ENCODE assay signal across 8 mouse cellular contexts in genomic region chr5:30113881-30114760, GRCm38 (mm10). TPM values are rescaled to one million over a fixed set of nuclear protein-coding genes. Genes with fewer than 3 reads are reported as not detected.
A peak's percentile ranks its signal among the peaks of the same experiment; 100 is the strongest.
DNase-seq lines count a peak whose midpoint lies in the region; ATAC-seq and TF ChIP-seq lines count a peak whose summit lies in the region.

No protein-coding gene starts in this region.

- WGBS in embryonic facial prominence, embryonic 15.5 days = 1% methylated on average over 103 of the region's 103 CpGs
- under 1% methylated on average over 102 of the region's 103 CpGs for WGBS in heart, embryonic 13.5 days
- 1% methylated on average over 94 of the region's 103 CpGs for WGBS in liver, embryonic 16.5 days (ENCODE audit: insufficient replicate concordance)
- WGBS in neural tube, embryonic 13.5 days = 2% methylated on average over 103 of the region's 103 CpGs
- 2% methylated on average over 103 of the region's 103 CpGs for WGBS in thymus, adult 2 months

- peak; percentile 44 for DNase-seq in urinary bladder, adult 2 months (ENCODE audit: low spot score)
- no peak for DNase-seq in urinary bladder, postnatal 10 days (ENCODE audit: low spot score)
- peak; percentile 90 for DNase-seq in kidney, postnatal 10 days
- DNase-seq in thymus, adult 2 months = peak; percentile 80

- 0 out of 2 replicates have a peak, but pooled peaks have one; percentile 26 for TF ChIP-seq POLR2A in thymus, adult 2 months (IDR thresholded peaks at IDR 0.05; ENCODE audit: control insufficient read depth, extremely low read depth, insufficient read depth, low read length, poor library complexity)

- H3K27ac ChIP-seq in embryonic facial prominence, embryonic 15.5 days (replicated peaks) = no peak overlapping the region
- H3K27ac ChIP-seq in heart, embryonic 13.5 days (replicated peaks) = no peak overlapping the region
- no peak overlapping the region for H3K27ac ChIP-seq in liver, embryonic 16.5 days (ENCODE audit: low read length)
- H3K27ac ChIP-seq in neural tube, embryonic 13.5 days (replicated peaks) = no peak overlapping the region
- no peak overlapping the region for H3K27ac ChIP-seq in thymus, adult 2 months (ENCODE audit: control insufficient read depth, insufficient read depth, low read length)

- ATAC-seq in embryonic facial prominence, embryonic 15.5 days (ENCODE audit: insufficient number of reproducible peaks, low FRiP score, low TSS enrichment, low read depth) = peak; percentile 79
- ATAC-seq in heart, embryonic 13.5 days (ENCODE audit: extremely low read depth, insufficient number of reproducible peaks, low FRiP score, low TSS enrichment) = 0 out of 2 replicates have a peak, but pooled peaks have one; percentile 28
- peak; percentile 48; the same call in 1 of the 2 replicates for ATAC-seq in liver, embryonic 16.5 days (ENCODE audit: low read depth)
- ATAC-seq in neural tube, embryonic 13.5 days (ENCODE audit: low read depth) = peak; percentile 86

- no peaks in the 10 kb centered on the region for H3K9me3 ChIP-seq in embryonic facial prominence, embryonic 15.5 days (replicated peaks)
- no peaks in the 10 kb centered on the region for H3K9me3 ChIP-seq in heart, embryonic 13.5 days
- H3K9me3 ChIP-seq in liver, embryonic 16.5 days (replicated peaks; ENCODE audit: control insufficient read depth, low read length) = no peaks in the 10 kb centered on the region
- no peaks in the 10 kb centered on the region for H3K9me3 ChIP-seq in neural tube, embryonic 13.5 days

- peak; percentile 83 for TF ChIP-seq CTCF in thymus, adult 2 months (IDR thresholded peaks at IDR 0.05; ENCODE audit: borderline replicate concordance, control insufficient read depth, extremely low read depth, insufficient read depth, low read length, poor library complexity)

- H3K36me3 ChIP-seq in embryonic facial prominence, embryonic 15.5 days = peaks cover 19% of the 10 kb centered on the region
- H3K36me3 ChIP-seq in heart, embryonic 13.5 days = peaks cover 29% of the 10 kb centered on the region
- peaks cover 3% of the 10 kb centered on the region for H3K36me3 ChIP-seq in liver, embryonic 16.5 days (ENCODE audit: control insufficient read depth, insufficient read depth)
- peaks cover 39% of the 10 kb centered on the region for H3K36me3 ChIP-seq in neural tube, embryonic 13.5 days
- peaks cover 6% of the 10 kb centered on the region for H3K36me3 ChIP-seq in thymus, adult 2 months (ENCODE audit: control insufficient read depth, insufficient read depth, low read length)

- peaks cover 30% of the 10 kb centered on the region for H3K4me1 ChIP-seq in embryonic facial prominence, embryonic 15.5 days
- H3K4me1 ChIP-seq in heart, embryonic 13.5 days = peaks cover 32% of the 10 kb centered on the region
- H3K4me1 ChIP-seq in liver, embryonic 16.5 days (ENCODE audit: control insufficient read depth, low read depth, low read length) = peaks cover 13% of the 10 kb centered on the region
- H3K4me1 ChIP-seq in neural tube, embryonic 13.5 days (replicated peaks) = peaks cover 48% of the 10 kb centered on the region
- peaks cover 12% of the 10 kb centered on the region for H3K4me1 ChIP-seq in thymus, adult 2 months (replicated peaks; ENCODE audit: control insufficient read depth, insufficient read depth, low read length)

- peaks cover 68% of the 10 kb centered on the region for H3K27me3 ChIP-seq in embryonic facial prominence, embryonic 15.5 days
- peaks cover 77% of the 10 kb centered on the region for H3K27me3 ChIP-seq in heart, embryonic 13.5 days (replicated peaks)
- peaks cover 55% of the 10 kb centered on the region for H3K27me3 ChIP-seq in liver, embryonic 16.5 days (ENCODE audit: control insufficient read depth, insufficient read depth, low read depth, low read length)
- peaks cover 33% of the 10 kb centered on the region for H3K27me3 ChIP-seq in neural tube, embryonic 13.5 days
- H3K27me3 ChIP-seq in thymus, adult 2 months (ENCODE audit: control insufficient read depth, insufficient read depth, low read length) = peaks cover 2% of the 10 kb centered on the region; the same call in 1 of the 2 replicates

- H3K4me2 ChIP-seq in embryonic facial prominence, embryonic 15.5 days (replicated peaks) = peak overlapping the region; percentile 94
- H3K4me2 ChIP-seq in heart, embryonic 13.5 days = peak overlapping the region; percentile 98
- peak overlapping the region; percentile 70 for H3K4me2 ChIP-seq in liver, embryonic 16.5 days (ENCODE audit: low read depth, low read length)
- peak overlapping the region; percentile 75 for H3K4me2 ChIP-seq in neural tube, embryonic 13.5 days

- peak overlapping the region; percentile 29 for H3K9ac ChIP-seq in embryonic facial prominence, embryonic 15.5 days
- H3K9ac ChIP-seq in heart, embryonic 13.5 days = peak overlapping the region; percentile 82
- no peak overlapping the region for H3K9ac ChIP-seq in liver, embryonic 16.5 days (ENCODE audit: low read depth, low read length)
- peak overlapping the region; percentile 69 for H3K9ac ChIP-seq in neural tube, embryonic 13.5 days

- peak overlapping the region; percentile 55 for H3K4me3 ChIP-seq in embryonic facial prominence, embryonic 15.5 days (replicated peaks)
- peak overlapping the region; percentile 67 for H3K4me3 ChIP-seq in heart, embryonic 13.5 days
- H3K4me3 ChIP-seq in liver, embryonic 16.5 days (ENCODE audit: low read depth, low read length) = peak overlapping the region; percentile 52
- peak overlapping the region; percentile 50 for H3K4me3 ChIP-seq in neural tube, embryonic 13.5 days
- peak overlapping the region; percentile 78 for H3K4me3 ChIP-seq in thymus, adult 2 months (ENCODE audit: control insufficient read depth, insufficient read depth, low read length)

RNA-seq across cellular contexts. Expression of gene 3110082J24Rik, which starts 8.2 kb away (rescaled TPM):
- not detected in 2 replicates for polyA plus RNA-seq in urinary bladder, adult 2 months (2012; rRNA removed)
- not detected in 2 replicates for polyA plus RNA-seq in embryonic facial prominence, embryonic 15.5 days (2015; fragmentation: Nextera tagmentation; extraction: Ambion mirVana)
- not detected in 2 replicates for polyA plus RNA-seq in heart, embryonic 13.5 days (2015; fragmentation: Nextera tagmentation; extraction: Ambion mirVana)
- polyA plus RNA-seq in liver, embryonic 16.5 days (2015; fragmentation: Nextera tagmentation; extraction: Ambion mirVana) = not detected in 2 replicates
- polyA plus RNA-seq in neural tube, embryonic 13.5 days (2015; fragmentation: Nextera tagmentation; extraction: Ambion mirVana) = 5.1 and 5.8 TPM in 2 replicates
- polyA plus RNA-seq in thymus, adult 2 months (2012; rRNA removed) = not detected in 2 replicates

RNA-seq across cellular contexts. Expression of gene Garem2, which starts 9.2 kb away (rescaled TPM):
- polyA plus RNA-seq in urinary bladder, adult 2 months (2012; rRNA removed) = 0.10 TPM in 1 of 2 replicates, not detected in the other
- 0.87 and 1.00 TPM in 2 replicates for polyA plus RNA-seq in embryonic facial prominence, embryonic 15.5 days (2015; fragmentation: Nextera tagmentation; extraction: Ambion mirVana)
- 0.17 and 0.25 TPM in 2 replicates for polyA plus RNA-seq in heart, embryonic 13.5 days (2015; fragmentation: Nextera tagmentation; extraction: Ambion mirVana)
- 0.02 TPM in 1 of 2 replicates, not detected in the other for polyA plus RNA-seq in liver, embryonic 16.5 days (2015; fragmentation: Nextera tagmentation; extraction: Ambion mirVana)
- polyA plus RNA-seq in neural tube, embryonic 13.5 days (2015; fragmentation: Nextera tagmentation; extraction: Ambion mirVana) = 15.6 and 17.2 TPM in 2 replicates
- polyA plus RNA-seq in thymus, adult 2 months (2012; rRNA removed) = 0.09 and 0.13 TPM in 2 replicates

RNA-seq across cellular contexts. Expression of gene Tyms, which starts 40.7 kb away (rescaled TPM):
- 24.4 and 25.0 TPM in 2 replicates for polyA plus RNA-seq in urinary bladder, adult 2 months (2012; rRNA removed)
- polyA plus RNA-seq in embryonic facial prominence, embryonic 15.5 days (2015; fragmentation: Nextera tagmentation; extraction: Ambion mirVana) = 200 and 215 TPM in 2 replicates
- polyA plus RNA-seq in heart, embryonic 13.5 days (2015; fragmentation: Nextera tagmentation; extraction: Ambion mirVana) = 117 and 127 TPM in 2 replicates
- 174 and 200 TPM in 2 replicates for polyA plus RNA-seq in liver, embryonic 16.5 days (2015; fragmentation: Nextera tagmentation; extraction: Ambion mirVana)
- 52.8 and 67.6 TPM in 2 replicates for polyA plus RNA-seq in neural tube, embryonic 13.5 days (2015; fragmentation: Nextera tagmentation; extraction: Ambion mirVana)
- 130 and 174 TPM in 2 replicates for polyA plus RNA-seq in thymus, adult 2 months (2012; rRNA removed)

RNA-seq across cellular contexts. Expression of gene Hadha, which starts 40.8 kb away (rescaled TPM):
- 118 and 129 TPM in 2 replicates for polyA plus RNA-seq in urinary bladder, adult 2 months (2012; rRNA removed)
- 123 TPM in 2 replicates for polyA plus RNA-seq in embryonic facial prominence, embryonic 15.5 days (2015; fragmentation: Nextera tagmentation; extraction: Ambion mirVana)
- 212 and 223 TPM in 2 replicates for polyA plus RNA-seq in heart, embryonic 13.5 days (2015; fragmentation: Nextera tagmentation; extraction: Ambion mirVana)
- 106 and 118 TPM in 2 replicates for polyA plus RNA-seq in liver, embryonic 16.5 days (2015; fragmentation: Nextera tagmentation; extraction: Ambion mirVana)
- polyA plus RNA-seq in neural tube, embryonic 13.5 days (2015; fragmentation: Nextera tagmentation; extraction: Ambion mirVana) = 82.3 and 87.1 TPM in 2 replicates
- polyA plus RNA-seq in thymus, adult 2 months (2012; rRNA removed) = 73.8 and 80.5 TPM in 2 replicates

RNA-seq across cellular contexts. Expression of gene Hadhb, which starts 40.9 kb away (rescaled TPM):
- 169 and 193 TPM in 2 replicates for polyA plus RNA-seq in urinary bladder, adult 2 months (2012; rRNA removed)
- 128 and 140 TPM in 2 replicates for polyA plus RNA-seq in embryonic facial prominence, embryonic 15.5 days (2015; fragmentation: Nextera tagmentation; extraction: Ambion mirVana)
- polyA plus RNA-seq in heart, embryonic 13.5 days (2015; fragmentation: Nextera tagmentation; extraction: Ambion mirVana) = 318 and 345 TPM in 2 replicates
- polyA plus RNA-seq in liver, embryonic 16.5 days (2015; fragmentation: Nextera tagmentation; extraction: Ambion mirVana) = 163 and 169 TPM in 2 replicates
- polyA plus RNA-seq in neural tube, embryonic 13.5 days (2015; fragmentation: Nextera tagmentation; extraction: Ambion mirVana) = 81.2 and 81.5 TPM in 2 replicates
- polyA plus RNA-seq in thymus, adult 2 months (2012; rRNA removed) = 111 and 140 TPM in 2 replicates

Comparison
In these comparisons a context has a peak if more than half of its experiments do, and no peak if none do; other contexts are left out.
1. ATAC-seq: peak in every context shown above with its lines; median percentile 86 in neural tube, embryonic 13.5 days; 79 in embryonic facial prominence, embryonic 15.5 days; 48 in liver, embryonic 16.5 days; 28 in heart, embryonic 13.5 days.